Mouse (Mus musculus) frontal cortex, postnatal 36 days (tissue): Measurements from ENCODE around the gene Tmc6.

Experiments
- DNase-seq, 2 experiments: peaks; one replicate each; pipeline ENCODE4 v3.0.0; 2022; ENCODE audit warnings: low spot score in 2 of 2

The Tmc6 gene

DNA sequence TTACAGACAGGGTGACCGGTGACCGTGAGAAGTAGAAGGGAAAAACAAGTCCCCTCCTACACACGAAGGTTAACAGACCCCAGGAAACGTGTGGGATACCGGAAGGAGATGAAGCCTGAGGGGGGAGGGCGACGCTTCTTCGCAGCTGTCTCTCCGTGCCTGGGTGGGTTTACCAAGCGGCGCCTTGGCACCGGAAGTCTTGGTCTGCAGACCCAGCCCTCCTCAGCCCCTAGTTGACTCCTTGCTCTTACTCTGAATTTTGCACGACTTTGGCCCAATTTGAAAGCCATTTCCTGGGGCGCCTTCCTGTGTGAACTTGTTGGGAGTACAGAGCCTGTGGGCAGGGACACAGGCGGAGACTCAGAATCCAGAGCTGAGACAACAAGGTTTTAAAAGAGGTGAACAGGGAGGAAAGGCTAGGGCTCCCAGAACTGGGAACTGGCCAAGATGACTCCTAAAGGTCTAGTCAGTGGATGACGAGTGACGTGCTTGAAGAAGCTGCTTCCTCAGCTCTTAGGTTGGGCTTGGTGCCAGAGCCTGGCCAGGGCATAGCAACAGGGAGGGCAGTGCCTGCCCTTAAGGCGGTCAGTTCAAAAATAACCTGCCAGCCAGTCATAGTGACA, 688 bp downstream of the Tmc6 start:
- DNase-seq = no peak

GRCm38 (mm10) chr11:117780582-117781111, 1.4 kb downstream of the Tmc6 start:
- no peak for DNase-seq

DNA sequence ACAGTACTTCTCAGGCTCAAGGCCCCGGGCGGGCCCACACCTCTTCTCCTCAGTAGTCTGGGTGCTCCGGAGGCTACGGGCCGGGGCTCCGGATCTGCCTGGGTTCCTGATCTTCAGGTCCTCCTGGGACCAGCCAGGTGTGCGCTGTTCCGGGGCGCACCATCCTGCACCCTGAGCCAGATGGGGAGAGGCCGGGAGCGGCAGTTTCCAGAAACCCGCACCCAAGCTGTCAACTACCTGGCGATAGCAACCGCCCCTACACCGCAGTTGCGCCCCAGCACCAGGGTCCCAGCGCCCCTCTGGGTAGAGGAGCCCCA, 1.8 kb downstream of the Tmc6 start:
- DNase-seq = no peak

GRCm38 (mm10) chr11:117779434-117780198, 2.4 kb downstream of the Tmc6 start:
- no peak for DNase-seq

DNA sequence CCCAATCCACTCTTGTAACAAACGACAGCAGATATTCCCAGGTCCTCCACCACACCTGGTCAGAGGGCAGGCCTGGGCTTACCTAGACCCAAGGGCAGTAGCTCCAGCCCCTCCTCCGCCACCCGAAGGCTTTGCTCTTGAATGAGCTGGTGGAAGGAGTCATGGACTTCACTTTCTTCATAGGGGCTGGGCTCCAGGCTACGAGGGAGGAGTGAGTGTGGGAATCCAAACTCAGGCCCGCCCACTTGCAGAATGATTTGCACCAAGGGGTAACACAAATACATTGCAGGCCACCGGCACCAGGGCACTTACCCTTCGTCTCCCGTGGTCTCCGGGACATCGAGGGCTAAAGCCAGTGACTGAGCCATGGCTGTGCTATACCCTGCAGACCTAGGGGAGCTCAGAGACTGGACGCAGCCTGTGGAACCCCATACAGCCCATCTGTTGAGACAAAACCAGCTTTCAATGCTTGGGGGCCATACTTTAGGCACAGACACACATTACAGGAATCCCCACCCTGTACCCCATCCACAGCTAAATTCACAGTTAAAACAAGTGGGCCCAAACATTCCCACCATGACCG, 3.1 kb downstream of the Tmc6 start:
- DNase-seq = no peak

GRCm38 (mm10) chr11:117778031-117778430, 4.0 kb downstream of the Tmc6 start:
- no peak for DNase-seq

DNA sequence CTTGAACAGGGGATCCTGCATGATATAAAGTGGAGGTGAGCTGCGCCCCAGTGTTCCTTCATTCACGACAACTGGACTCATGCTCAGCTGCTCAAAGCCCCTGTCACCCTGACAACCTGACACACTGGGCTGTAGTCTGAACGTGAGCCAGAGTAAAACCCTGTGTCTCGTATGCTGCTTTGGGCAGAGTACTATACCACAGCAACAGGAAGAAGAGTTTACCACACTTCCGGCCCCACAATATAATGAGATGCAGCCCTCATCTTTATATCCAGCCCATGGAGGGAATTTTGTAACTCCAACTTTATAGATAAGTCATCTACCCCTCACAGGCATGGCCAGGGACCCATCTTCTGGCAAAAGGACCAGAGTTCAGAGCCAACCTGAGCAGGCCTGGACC, 4.9 kb downstream of the Tmc6 start:
- DNase-seq = no peak

GRCm38 (mm10) chr11:117776085-117776792, 5.8 kb downstream of the Tmc6 start:
- DNase-seq = no peak

- no peak for DNase-seq
Observed at GRCm38 (mm10) chr11:117775540-117775939, 6.5 kb downstream of the Tmc6 start.

DNA sequence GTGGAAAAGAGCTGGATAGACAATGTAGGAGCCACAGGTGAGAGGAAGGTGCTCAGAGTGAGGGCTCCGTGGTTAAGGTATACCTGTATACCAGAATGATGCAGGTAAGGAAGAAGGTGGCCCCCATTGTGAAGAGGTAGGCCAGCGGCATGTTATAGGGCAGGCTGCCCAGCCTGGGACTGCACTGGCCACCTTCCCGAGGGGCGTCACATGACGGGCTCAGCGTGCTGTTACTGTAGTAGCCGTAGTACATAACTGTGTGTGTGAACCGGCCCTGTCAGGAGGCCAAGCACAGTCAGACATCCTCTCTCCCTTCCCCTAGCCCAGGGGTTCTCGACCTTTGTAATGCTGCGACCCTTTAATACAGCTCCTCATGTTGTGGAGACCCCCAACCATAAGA, 7.1 kb downstream of the Tmc6 start:
- no peak for DNase-seq

DNA sequence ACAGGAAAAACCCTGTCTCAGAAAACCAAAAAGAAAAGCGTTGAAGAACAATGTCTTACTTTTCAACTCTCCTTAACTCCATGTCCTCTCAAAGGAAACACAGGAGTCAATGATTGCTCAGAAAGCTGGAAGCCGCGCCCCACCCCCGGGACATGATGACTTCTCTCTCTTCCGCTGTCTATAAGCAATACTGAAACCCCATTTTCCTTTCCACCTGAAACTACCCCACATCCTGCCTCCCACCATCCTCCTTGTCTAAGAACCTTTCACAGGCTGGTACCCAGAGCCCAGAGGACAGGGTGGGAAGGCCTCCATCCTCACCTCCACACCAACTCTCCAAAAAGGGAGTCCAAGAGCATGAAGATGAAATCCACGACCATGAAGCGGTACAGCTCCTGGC, 9.6 kb downstream of the Tmc6 start:
- no peak for DNase-seq

GRCm38 (mm10) chr11:117770407-117770806, 11.6 kb downstream of the Tmc6 start:
- no peak for DNase-seq

DNA sequence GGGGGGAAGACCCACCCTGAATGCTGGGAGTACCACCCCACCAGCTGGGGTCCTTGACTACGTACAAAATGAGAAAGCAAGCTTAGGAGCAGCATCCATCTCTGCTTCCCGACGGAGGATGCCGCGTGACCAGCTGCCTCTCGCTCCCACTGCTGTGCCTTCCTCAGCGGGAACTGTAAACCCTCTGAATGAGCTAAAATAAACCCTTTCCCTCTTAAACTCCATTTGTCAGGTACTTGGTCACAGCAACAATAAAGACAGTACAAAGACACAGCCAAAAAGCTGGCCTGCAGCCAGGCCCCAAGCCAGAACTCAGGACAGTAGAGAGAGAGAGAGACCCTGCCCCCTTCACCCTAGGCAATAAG, 12.3 kb downstream of the Tmc6 start:
- DNase-seq = no peak

GRCm38 (mm10) chr11:117768725-117769682, 13.0 kb downstream of the Tmc6 start:
- DNase-seq = no peak

GRCm38 (mm10) chr11:117766275-117766674, 15.7 kb downstream of the Tmc6 start:
- peak in 1 of 2 experiments; percentile 62 for DNase-seq

GRCm38 (mm10) chr11:117765361-117765760, 16.6 kb downstream of the Tmc6 start:
- no peak for DNase-seq

- no peak for DNase-seq
Observed at GRCm38 (mm10) chr11:117764319-117764718, 17.7 kb downstream of the Tmc6 start.

GRCm38 (mm10) chr11:117762246-117762645, 19.8 kb downstream of the Tmc6 start:
- DNase-seq = no peak

GRCm38 (mm10) chr11:117761801-117762200, 20.2 kb downstream of the Tmc6 start:
- DNase-seq = no peak

DNA sequence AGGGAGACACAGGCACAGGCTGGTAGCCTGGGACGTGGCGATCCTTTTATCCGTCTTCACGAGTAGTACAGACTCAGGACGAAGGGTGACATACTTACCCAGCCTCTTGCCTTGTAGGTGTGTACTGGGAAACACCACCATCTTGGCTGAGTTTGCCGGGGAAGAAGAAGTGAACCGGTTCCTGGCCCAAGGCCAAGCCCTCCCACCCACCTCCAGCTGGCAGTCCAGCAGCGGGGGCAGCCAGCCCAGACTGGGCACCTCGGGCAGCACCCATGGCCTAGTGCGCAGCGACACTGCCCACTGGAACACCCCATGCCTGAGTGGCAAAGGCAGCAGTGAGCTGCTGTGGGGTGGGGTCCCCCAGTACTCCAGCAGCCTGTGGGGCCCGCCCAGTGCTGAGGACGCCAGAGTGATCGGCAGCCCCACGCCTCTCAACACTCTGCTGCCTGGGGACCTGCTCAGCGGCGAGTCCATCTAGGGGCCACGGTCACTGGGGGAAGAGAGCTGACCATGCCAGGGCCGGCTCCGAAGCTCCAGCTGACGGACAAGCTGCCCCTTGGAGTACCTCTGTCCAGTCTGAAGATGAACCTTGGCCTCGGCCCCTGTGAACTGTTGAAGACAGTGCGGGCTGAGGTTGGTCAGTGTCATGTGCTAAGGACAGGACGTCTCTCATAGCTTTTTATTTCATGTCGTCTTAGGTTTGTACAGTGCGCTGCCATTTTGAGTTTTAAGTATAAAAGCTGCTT, 21.5 kb downstream of the Tmc6 start:
- no peak for DNase-seq

DNA sequence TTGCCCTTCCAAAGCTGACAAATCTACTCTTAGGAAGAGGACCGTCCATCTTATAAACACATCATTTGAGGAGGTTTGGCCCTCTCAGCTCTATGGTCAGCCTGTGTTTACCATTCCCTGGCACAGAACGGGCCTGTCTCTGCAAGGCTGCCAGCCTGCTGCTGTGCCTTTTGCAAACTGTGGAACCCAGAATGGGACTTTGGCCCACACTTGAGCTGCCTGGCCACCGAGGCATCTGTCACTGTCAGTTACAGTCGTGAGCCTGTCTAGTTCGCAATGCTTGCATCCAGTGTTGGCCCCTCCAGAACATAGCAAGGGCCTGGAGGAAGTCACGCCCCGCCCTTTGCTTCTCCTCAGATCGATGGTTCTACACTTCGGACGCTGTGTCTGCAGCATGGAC, 22.7 kb downstream of the Tmc6 start:
- DNase-seq = no peak
